Mouse (Mus musculus) kidney, adult 8-10 months (tissue): Measurements from ENCODE around the gene H2-K1.
"Not testable (repeated sequence)": the region's sequence is repeated elsewhere in the genome, so short reads cannot be mapped to it uniquely, and the experiment has no call there.

Source experiments
- DNase-seq, 2 experiments: peaks; one replicate each; pipeline ENCODE4 v3.0.0; 2022

H2-K1 gene

DNA sequence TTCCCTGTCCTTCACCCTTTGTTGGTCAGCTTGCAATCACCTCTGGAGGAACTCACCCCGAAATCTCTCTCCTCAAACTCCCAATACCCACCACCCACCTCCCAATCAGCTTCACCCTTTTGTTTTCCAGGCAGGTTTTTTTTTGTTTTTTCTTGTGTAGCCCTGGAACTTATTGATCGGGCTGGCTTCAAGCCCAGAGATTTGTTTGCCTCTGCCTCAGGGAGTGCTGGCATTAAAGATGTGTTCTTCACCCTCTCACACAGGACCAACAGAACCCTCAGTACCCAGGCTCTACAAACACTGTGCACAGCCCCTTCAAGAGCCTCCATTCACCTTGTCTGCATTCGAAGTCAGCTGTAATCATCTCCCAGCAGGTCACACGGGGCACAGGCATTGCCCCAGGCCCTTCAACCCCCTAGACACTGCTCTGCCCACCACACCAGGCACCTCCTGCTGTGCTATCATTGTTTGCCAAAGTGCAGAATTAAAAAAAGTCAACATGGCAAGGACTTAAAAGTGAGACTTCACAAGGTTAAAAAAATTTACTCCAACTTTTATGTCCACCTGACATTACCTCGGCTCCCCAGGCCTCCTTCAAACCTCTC lies 46.1 kb downstream of the H2-K1 start:
- no peak for DNase-seq

DNA sequence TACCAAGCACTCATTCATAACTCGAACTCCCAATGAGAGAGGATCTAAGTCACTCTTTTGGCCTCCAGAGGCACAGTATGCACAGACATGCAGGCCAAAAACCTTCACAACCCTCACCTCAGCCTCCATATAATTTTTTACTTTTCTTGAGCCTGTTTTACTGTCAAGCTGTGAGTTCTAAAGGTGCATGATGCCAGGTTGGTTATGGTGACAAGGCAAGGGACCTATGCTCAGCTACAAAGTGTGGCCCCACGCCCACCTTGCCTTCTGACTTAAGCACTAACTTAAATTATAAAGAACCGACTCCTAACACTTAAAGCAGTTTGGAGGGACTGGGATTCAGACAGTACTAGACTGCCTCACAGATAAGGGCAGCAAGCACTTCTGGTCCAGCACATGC lies 46.8 kb downstream of the H2-K1 start:
- DNase-seq: no peak

DNA sequence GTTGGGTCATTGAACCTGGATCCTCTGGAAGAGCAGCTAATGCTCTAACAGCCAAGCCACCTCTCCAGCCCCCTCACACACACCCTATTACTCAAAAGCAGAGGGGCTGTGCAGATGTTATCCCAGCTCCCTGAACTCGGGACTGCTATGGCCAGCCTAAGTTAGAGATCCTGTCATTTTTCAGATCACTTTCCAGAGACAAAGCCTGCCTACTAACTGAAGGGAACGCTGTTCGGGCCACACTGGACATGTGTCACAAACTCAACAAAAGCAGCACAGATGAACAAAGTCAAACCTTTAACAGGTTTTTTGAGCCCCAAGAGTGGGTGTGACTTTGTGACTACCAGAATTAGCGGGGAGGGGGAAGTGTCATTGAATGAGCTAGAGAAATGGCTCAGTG lies 47.3 kb downstream of the H2-K1 start:
- DNase-seq: no peak

DNA sequence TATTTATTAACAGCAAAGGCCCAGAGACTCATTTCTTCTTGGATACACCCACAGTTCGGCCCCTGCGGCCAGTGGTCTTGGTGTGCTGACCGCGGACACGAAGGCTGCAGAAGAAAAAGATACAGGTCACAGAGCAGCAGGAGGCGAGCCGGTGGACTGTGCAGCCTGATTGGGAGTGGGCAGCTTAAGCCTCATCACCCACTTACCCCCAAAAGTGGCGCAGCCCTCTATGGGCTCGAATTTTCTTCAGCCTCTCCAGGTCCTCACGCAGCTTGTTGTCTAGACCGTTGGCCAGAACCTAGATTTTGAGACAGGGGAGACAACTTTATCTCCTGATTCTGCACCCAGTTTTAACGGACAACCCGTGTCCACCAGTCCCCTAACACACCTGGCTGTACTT lies 48.1 kb downstream of the H2-K1 start:
- not testable (repeated sequence) for DNase-seq

DNA sequence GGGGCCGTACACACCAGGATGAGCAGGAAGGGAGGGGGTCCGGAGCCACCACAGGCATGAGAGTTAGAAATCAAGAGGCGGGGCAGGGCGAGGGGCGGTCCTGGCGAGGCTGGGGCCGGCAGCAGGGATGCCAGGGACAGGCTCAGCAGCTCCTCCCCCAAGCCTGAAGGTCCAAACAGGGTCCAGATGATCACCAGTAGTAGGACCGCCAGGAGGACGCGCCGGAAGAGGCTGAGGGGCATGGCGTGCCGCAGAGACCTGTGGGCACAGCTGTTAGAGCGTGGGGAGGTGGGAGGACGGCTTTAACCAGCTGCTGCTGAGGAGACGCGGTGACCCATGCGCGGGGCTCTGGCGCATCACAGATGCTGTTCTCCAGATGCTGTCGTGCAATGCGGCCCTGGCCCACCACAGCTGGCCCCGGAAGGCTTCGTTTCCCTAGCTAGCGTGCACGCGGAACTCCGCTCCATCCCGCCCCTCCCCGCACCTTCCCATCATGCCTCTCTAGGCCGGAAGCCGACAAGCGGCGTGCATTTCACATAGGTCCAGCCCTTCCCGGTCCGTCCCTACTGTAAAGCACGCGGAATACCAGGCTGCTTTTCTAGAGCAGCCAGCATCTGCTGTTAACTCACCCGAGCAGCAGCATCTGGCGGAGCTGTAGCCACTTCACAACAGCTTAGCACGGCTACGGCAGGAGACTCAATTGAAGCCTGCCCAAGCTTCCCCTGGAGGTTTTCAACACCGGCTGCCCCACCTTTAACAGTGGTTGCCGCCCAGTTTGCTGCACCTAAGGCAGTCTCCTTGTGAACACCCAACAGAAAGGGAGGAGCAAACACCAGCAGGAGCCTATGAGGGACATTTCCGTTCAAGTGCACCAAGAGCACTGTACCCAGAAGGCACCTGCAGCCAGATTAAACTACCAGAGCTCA lies 48.9 kb downstream of the H2-K1 start, which contains the start of gene B3galt4:
Gene B3galt4 (minus strand): TSS at position 468 of the 926 bp plus-strand sequence.
- peak; percentile 65 to 67 for DNase-seq

DNA sequence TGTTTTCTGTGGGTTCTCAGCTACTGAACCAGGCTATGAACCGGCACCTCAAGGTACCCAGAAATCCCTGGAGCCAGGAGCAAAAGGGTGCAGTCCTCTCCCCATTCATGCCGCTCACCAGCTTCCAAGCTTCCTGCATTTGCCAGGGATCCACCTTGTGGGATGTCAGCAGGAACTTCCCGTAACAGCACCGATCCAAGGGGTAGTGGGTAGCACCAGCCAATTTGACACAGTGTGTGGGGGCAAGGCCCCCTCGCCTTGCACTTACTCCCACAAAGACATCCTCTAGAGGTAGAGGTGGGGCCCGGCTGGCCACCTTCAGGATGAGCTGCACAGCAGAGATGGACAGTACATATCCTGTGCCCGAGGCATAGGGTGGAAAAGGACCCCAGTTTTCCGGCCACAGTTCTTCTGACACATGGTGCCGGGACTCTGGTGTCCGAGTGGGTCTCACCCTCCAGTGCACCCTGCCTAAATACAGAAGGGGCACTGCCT lies 50.0 kb downstream of the H2-K1 start:
- no peak for DNase-seq

DNA sequence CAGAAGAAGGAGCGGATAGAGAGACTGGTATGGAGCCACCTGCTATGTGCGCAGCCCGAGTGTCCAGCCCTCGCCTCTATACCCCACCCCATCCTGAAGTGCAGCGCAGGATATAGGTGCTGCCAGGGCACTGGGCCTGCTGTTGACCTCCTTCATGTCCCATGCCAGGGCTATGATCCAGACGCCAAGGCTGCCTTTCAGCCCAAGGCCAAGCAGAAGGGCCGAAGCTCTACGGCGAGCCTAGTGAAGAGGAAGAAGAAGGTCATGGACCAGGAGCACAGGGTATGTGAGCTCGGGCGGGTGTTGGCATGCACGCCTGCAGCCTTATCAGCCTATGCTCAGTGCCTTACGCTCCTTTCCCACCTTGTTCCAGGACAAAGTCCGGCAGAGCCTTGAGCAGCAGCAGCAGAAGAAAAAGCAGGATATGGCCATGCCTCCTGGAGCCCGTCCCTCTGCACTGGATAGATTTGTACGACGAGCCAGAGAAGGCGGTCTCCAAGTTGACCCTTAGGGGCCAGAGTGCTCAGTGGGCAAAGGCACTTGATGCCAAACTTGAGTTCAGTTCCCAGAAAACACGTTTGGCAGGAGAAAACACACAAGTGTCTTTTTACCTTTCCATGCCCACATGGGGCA lies 51.1 kb downstream of the H2-K1 start:
- no peak for DNase-seq

DNA sequence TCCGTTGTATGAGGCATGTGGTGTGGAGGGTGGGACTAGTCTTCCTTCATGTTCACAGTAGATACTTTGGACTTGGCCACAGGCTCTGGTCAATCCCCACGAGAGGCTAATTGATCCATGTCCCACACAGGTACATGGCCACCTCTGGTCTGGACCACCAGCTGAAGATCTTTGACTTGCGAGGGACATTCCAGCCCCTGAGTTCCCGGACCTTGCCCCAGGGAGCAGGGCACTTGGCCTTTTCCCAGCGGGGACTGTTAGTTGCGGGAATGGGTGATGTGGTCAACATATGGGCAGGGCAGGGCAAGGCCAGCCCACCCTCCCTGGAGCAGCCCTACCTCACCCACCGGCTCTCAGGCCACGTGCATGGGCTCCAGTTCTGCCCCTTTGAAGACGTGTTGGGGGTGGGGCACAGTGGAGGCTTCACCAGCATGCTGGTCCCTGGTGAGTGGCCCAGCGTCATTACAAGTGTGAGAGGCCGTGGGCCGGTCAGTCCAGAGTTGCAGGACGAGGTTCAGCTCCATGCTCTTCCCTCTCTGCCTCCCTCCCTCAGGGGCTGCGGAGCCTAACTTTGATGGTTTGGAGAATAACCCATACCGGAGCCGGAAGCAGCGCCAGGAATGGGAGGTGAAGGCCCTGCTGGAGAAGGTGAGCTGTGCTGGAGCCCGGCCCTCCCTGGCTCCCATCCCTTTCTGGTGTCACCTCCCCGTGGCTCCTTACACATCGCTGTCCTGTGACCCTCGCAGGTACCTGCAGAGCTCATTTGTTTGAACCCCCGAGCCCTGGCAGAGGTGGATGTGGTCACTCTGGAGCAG lies 51.9 kb downstream of the H2-K1 start:
- DNase-seq: no peak

DNA sequence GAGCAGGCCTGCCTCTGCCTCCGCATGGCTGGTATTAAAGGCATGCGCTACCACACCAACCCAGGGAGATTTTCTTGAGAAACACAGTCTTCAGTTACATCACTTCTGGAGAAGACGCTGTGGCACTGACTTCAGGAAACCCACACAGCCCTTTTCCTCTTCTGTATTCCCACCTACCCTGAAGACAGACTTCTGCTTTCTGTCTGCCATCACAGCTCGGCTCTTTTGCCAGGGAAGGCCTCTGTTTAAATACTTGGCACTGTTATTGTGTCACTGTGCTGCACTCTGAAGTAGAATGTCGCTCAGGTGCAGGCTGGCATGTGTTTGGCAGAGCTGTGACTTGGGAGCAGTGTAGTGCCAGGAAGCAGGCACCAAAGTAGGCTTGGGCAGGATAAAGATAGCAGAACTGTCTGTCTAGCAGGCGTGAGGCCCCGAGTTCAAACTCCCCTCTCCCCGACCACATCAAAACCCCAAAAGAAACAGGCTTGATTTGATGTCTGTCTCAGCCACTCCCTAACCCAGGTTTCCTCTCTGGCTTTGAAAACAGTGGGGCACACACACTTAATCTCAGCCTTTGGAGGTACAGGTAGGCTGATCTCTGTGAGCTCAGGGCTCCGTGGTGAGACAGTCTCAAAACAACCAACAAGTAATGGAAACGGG lies 52.6 kb downstream of the H2-K1 start:
- no peak for DNase-seq
